Mouse (Mus musculus): ENCODE measurements around the gene Plcb3.

Gene Plcb3

GRCm38 (mm10) chr19:6990712-6991111 lies 14.4 kb upstream of the Plcb3 start:
- no peak for DNase-seq (ENCODE audit: low spot score)

- DNase-seq (ENCODE audit: low spot score): no peak
Measured at GRCm38 (mm10) chr19:6989251-6989650, 13.0 kb upstream of the Plcb3 start.

- DNase-seq (ENCODE audit: low spot score): no peak
Measured at GRCm38 (mm10) chr19:6987904-6988285, 11.6 kb upstream of the Plcb3 start.

GRCm38 (mm10) chr19:6987061-6987903 lies 11.0 kb upstream of the Plcb3 start, which contains the start of gene Vegfb:
Gene Vegfb (minus strand): TSS chr19:6987651.
- DNase-seq (ENCODE audit: low spot score): peak; percentile 41

- no peak for DNase-seq (ENCODE audit: low spot score)
Measured at GRCm38 (mm10) chr19:6985951-6986708, 9.9 kb upstream of the Plcb3 start.

GRCm38 (mm10) chr19:6985300-6985699 lies 9.0 kb upstream of the Plcb3 start:
- no peak for DNase-seq (ENCODE audit: low spot score)

- no peak for DNase-seq (ENCODE audit: low spot score)
Measured at GRCm38 (mm10) chr19:6983621-6984020, 7.4 kb upstream of the Plcb3 start.

- DNase-seq (ENCODE audit: low spot score): no peak
Measured at GRCm38 (mm10) chr19:6981465-6981864, 5.2 kb upstream of the Plcb3 start.

- peak; percentile 99 for DNase-seq (ENCODE audit: low spot score)
Measured at GRCm38 (mm10) chr19:6980381-6981093, 4.3 kb upstream of the Plcb3 start, which contains the start of gene Fkbp2. Gene Fkbp2 (minus strand): TSS chr19:6980501.

- DNase-seq (ENCODE audit: low spot score): peak; percentile 99
Measured at GRCm38 (mm10) chr19:6979486-6980380, 3.5 kb upstream of the Plcb3 start.

- DNase-seq (ENCODE audit: low spot score): peak; percentile 28
Measured at GRCm38 (mm10) chr19:6979001-6979479, 2.8 kb upstream of the Plcb3 start.

- DNase-seq (ENCODE audit: low spot score): no peak
Measured at GRCm38 (mm10) chr19:6978639-6978974, 2.3 kb upstream of the Plcb3 start.

- no peak for DNase-seq (ENCODE audit: low spot score)
Measured at GRCm38 (mm10) chr19:6977759-6978638, 1.7 kb upstream of the Plcb3 start.

GRCm38 (mm10) chr19:6974211-6975205 lies 1.8 kb downstream of the Plcb3 start, which contains the start of gene Ppp1r14b:
Gene Ppp1r14b (plus strand): TSS chr19:6974968.
- DNase-seq (ENCODE audit: low spot score): peak; percentile 57

- no peak for DNase-seq (ENCODE audit: low spot score)
Measured at GRCm38 (mm10) chr19:6973581-6974190, 2.6 kb downstream of the Plcb3 start.

- DNase-seq (ENCODE audit: low spot score): no peak
Measured at GRCm38 (mm10) chr19:6972247-6972917, 3.9 kb downstream of the Plcb3 start.

- no peak for DNase-seq (ENCODE audit: low spot score)
Measured at GRCm38 (mm10) chr19:6971644-6972043, 4.6 kb downstream of the Plcb3 start.
